Mouse (Mus musculus): ENCODE results near the gene Setd1a. TPM values are rescaled to one million over a fixed set of nuclear protein-coding genes. Genes with fewer than 3 reads are reported as not detected.

The Setd1a gene
- polyA plus RNA-seq, 2 experiments: 27.3 to 29.7 TPM

GRCm38 (mm10) chr7:127817776-127818175 lies 41.3 kb downstream of the Setd1a start:
- peaks cover 28% of the 10 kb centered on the region for H3K36me3 ChIP-seq (ENCODE audit: control insufficient read depth, insufficient read depth, low read length)
- no peak overlapping the region for H3K27ac ChIP-seq (replicated peaks; ENCODE audit: low read depth, low read length)
- no peak for TF ChIP-seq POLR2A (IDR thresholded peaks at IDR 0.05; ENCODE audit: borderline replicate concordance, extremely low read depth, insufficient read depth, insufficient read length)
- DNase-seq (ENCODE audit: low spot score) (no peak), ATAC-seq (ENCODE audit: low FRiP score, low read depth) (no peak)
- no peak overlapping the region for H3K4me3 ChIP-seq (replicated peaks; ENCODE audit: low read length)
- H3K9me3 ChIP-seq (ENCODE audit: control insufficient read depth, low read length): no peaks in the 10 kb centered on the region
- peaks cover 6% of the 10 kb centered on the region; the same call in 1 of the 2 replicates for H3K4me1 ChIP-seq (ENCODE audit: control insufficient read depth, insufficient read depth, low read length)
- H3K9ac ChIP-seq (ENCODE audit: low read depth, low read length, severe bottlenecking): no peak overlapping the region
- no peaks in the 10 kb centered on the region for H3K27me3 ChIP-seq (ENCODE audit: control insufficient read depth, insufficient read depth, low read length)
- WGBS: 95% methylated on average over 5 of the region's 5 CpGs
- H3K4me2 ChIP-seq (replicated peaks; ENCODE audit: low read depth, low read length, severe bottlenecking): no peak overlapping the region

DNA sequence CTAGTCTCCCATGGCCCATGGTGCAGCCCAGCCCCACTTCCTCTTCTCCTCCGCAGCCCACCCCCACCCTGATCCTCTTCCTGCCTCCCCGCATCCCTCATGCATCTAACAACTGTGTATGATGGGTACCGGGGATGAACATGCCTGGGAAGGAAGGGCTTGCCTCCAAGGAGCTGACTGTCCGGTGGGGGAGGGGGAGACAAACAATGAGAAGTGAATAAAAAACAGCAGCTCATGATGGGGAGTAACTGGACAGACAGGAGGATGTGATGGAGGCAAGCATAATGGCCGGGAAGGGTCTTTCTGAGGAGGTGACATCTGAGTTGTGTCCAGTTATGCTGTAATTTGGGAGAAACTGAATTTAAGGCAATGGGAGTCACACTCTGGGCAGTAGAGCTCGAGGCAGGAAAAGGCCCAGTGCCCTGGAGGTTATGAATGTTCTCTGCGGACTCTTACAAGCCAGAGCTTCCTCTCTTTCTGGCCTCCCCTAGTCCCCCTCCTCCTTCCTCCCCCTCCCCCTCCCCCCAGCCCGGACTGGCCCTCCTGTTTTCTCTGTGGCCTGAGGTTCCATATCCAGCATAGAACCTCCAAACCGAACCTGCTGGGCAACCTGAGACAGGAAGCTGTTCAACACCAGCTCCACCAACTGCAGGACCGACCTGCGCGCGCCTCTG lies 44.5 kb downstream of the Setd1a start:
- H3K9me3 ChIP-seq (ENCODE audit: control insufficient read depth, low read length): no peaks in the 10 kb centered on the region
- H3K4me2 ChIP-seq (replicated peaks; ENCODE audit: low read depth, low read length, severe bottlenecking): no peak overlapping the region
- no peaks in the 10 kb centered on the region for H3K27me3 ChIP-seq (ENCODE audit: control insufficient read depth, insufficient read depth, low read length)
- H3K9ac ChIP-seq (ENCODE audit: low read depth, low read length, severe bottlenecking): no peak overlapping the region
- ATAC-seq (ENCODE audit: low FRiP score, low read depth) (no peak), DNase-seq (ENCODE audit: low spot score) (no peak)
- H3K36me3 ChIP-seq (ENCODE audit: control insufficient read depth, insufficient read depth, low read length): 0 out of 2 replicates have a peak, but pooled peaks cover 9% of the 10 kb centered on the region
- no peak overlapping the region for H3K27ac ChIP-seq (replicated peaks; ENCODE audit: low read depth, low read length)
- TF ChIP-seq POLR2A (IDR thresholded peaks at IDR 0.05; ENCODE audit: borderline replicate concordance, extremely low read depth, insufficient read depth, insufficient read length): no peak
- H3K4me1 ChIP-seq (ENCODE audit: control insufficient read depth, insufficient read depth, low read length): peaks cover 19% of the 10 kb centered on the region
- no peak overlapping the region for H3K4me3 ChIP-seq (replicated peaks; ENCODE audit: low read length)
- 74% methylated on average over 11 of the region's 13 CpGs for WGBS

DNA sequence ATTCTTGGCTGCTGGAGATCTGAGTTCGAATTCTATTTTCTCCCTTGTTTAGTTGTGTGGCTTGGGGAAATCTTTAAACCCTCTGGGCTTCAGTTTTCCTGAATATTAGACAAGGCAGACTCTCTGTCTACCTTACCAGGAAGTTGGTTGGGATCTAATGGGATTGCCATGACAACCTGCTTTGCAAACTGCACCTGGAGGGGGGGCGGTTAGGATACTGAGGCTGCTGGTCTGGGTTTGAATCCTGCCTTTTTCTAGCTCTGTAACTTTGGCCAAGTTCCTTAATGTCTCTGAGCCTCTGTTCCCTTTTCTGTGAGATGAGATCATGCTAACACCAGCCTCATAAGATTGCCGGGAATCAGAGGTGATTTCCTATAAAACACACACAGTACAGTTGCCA lies 46.0 kb downstream of the Setd1a start:
- Histone ChIP-seq H3K4me1 (ENCODE audit: control insufficient read depth, insufficient read depth, low read length) (peaks cover 19% of the 10 kb centered on the region), H3K9ac (ENCODE audit: low read depth, low read length, severe bottlenecking) (no peak overlapping the region), H3K4me3 (replicated peaks; ENCODE audit: low read length) (no peak overlapping the region), H3K27ac (replicated peaks; ENCODE audit: low read depth, low read length) (no peak overlapping the region), H3K36me3 (ENCODE audit: control insufficient read depth, insufficient read depth, low read length) (0 out of 2 replicates have a peak, but pooled peaks cover 9% of the 10 kb centered on the region), H3K9me3 (ENCODE audit: control insufficient read depth, low read length) (no peaks in the 10 kb centered on the region), H3K4me2 (replicated peaks; ENCODE audit: low read depth, low read length, severe bottlenecking) (no peak overlapping the region), H3K27me3 (ENCODE audit: control insufficient read depth, insufficient read depth, low read length) (no peaks in the 10 kb centered on the region)
- no peak for TF ChIP-seq POLR2A (IDR thresholded peaks at IDR 0.05; ENCODE audit: borderline replicate concordance, extremely low read depth, insufficient read depth, insufficient read length)
- 72% methylated on average over 3 of the region's 3 CpGs for WGBS
- ATAC-seq (ENCODE audit: low FRiP score, low read depth) (no peak), DNase-seq (ENCODE audit: low spot score) (no peak)

GRCm38 (mm10) chr7:127823236-127824171 lies 47.0 kb downstream of the Setd1a start:
- H3K27me3 ChIP-seq (ENCODE audit: control insufficient read depth, insufficient read depth, low read length): no peaks in the 10 kb centered on the region
- DNase-seq (ENCODE audit: low spot score): no peak
- H3K9me3 ChIP-seq (ENCODE audit: control insufficient read depth, low read length): no peaks in the 10 kb centered on the region
- no peak for TF ChIP-seq POLR2A (IDR thresholded peaks at IDR 0.05; ENCODE audit: borderline replicate concordance, extremely low read depth, insufficient read depth, insufficient read length)
- peaks cover 19% of the 10 kb centered on the region for H3K4me1 ChIP-seq (ENCODE audit: control insufficient read depth, insufficient read depth, low read length)
- peak overlapping the region; percentile 62 for H3K4me3 ChIP-seq (replicated peaks; ENCODE audit: low read length)
- WGBS: 46% methylated on average over 7 of the region's 11 CpGs
- 0 out of 2 replicates have a peak, but pooled peaks have one; percentile 3 for ATAC-seq (ENCODE audit: low FRiP score, low read depth)
- peak overlapping the region; percentile 70 for H3K9ac ChIP-seq (ENCODE audit: low read depth, low read length, severe bottlenecking)
- peak overlapping the region; percentile 56 for H3K4me2 ChIP-seq (replicated peaks; ENCODE audit: low read depth, low read length, severe bottlenecking)
- H3K27ac ChIP-seq (replicated peaks; ENCODE audit: low read depth, low read length): peak overlapping the region; percentile 48; the same call in 1 of the 2 replicates
- 0 out of 2 replicates have a peak, but pooled peaks cover 4% of the 10 kb centered on the region for H3K36me3 ChIP-seq (ENCODE audit: control insufficient read depth, insufficient read depth, low read length)

DNA sequence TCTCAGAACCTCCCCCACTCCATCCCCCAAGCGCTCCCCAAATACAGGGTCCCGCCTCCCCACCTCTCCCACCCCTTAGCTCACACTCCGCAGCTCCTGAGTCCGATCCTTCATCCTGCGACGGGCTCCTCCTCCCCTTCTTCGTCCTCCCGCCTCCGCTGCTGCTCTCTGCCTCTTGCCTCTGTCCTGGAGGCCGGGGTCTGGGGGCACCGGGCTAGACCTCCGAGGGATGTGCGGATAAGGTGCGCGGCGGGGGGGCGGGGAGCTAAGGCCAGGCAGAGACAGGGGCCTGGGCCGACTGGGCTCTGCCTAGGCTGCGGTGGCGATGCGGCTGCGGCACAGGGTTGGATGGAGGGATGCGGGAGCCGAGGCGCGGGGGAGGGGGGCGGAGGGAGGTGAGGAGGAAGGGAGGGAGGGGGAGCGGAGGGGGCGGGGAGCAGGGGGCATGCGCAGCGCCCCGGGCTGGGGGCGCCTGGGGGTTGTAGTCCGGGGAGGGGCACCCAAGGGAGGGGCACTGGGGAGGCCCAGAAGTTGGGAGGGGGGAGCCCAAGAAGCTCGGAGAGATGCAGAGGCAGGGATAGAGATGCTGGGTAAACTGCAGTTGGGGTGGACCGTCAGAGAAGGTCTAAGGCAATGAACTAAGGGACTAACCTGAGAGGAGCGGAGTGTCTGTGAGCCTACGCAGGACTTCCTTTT lies 47.9 kb downstream of the Setd1a start, which contains the start of the genes Stx4a and Stx1b:
Stx4a (plus strand) TSS at position 119 of the 696 bp plus-strand sequence.
Stx1b (minus strand) TSS at position 374 of the 696 bp plus-strand sequence.
- Histone ChIP-seq H3K4me2 (replicated peaks; ENCODE audit: low read depth, low read length, severe bottlenecking) (peak within 1 kb of the TSS; percentile 56), H3K9me3 (ENCODE audit: control insufficient read depth, low read length) (no peaks in the 10 kb centered on the region), H3K4me1 (ENCODE audit: control insufficient read depth, insufficient read depth, low read length) (peaks cover 19% of the 10 kb centered on the region), H3K4me3 (replicated peaks; ENCODE audit: low read length) (peak within 1 kb of the TSS; percentile 62), H3K36me3 (ENCODE audit: control insufficient read depth, insufficient read depth, low read length) (no peaks in the 10 kb centered on the region), H3K27ac (replicated peaks; ENCODE audit: low read depth, low read length) (peak within 1 kb of the TSS; percentile 48; the same call in 1 of the 2 replicates), H3K27me3 (ENCODE audit: control insufficient read depth, insufficient read depth, low read length) (no peaks in the 10 kb centered on the region), H3K9ac (ENCODE audit: low read depth, low read length, severe bottlenecking) (peak within 1 kb of the TSS; percentile 70)
- peak; percentile 65 for DNase-seq (ENCODE audit: low spot score)
- no peak for TF ChIP-seq POLR2A (IDR thresholded peaks at IDR 0.05; ENCODE audit: borderline replicate concordance, extremely low read depth, insufficient read depth, insufficient read length)
- WGBS: 3% methylated on average over 27 of the region's 38 CpGs
- peak; percentile 84 for ATAC-seq (ENCODE audit: low FRiP score, low read depth)

Measured in limb, embryonic 14.5 days (tissue).